Mouse (Mus musculus) CD4-positive helper T cell, adult 2 months (primary cell): ENCODE data around the gene Zfp748.
A peak's percentile ranks its signal among the peaks of the same experiment; 100 is the strongest.

Source experiments
- DNase-seq: peaks from one replicate; pipeline ENCODE4 v3.0.0-alpha.2; 2012; ENCODE audit warnings: low read depth, missing footprints, low spot score

The Zfp748 gene

DNA sequence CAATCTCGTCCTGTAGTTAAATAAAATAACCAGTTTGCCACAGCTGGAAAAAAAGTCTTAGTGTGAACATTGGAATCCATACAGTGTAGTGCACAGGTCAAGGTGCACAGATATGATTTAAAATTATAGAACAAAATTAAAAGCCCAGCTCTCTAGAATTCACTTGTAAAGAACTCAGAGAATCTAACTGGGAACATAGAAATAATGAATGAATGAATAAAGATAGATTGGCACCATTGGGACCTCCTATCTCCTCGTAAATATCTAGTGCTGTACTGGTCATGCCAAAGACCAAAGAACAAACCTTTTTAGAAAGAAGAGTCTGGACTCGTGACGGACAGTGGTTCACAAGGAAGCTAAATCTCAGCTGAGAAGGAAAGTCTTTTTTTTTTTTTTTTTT lies at the start of gene Zfp748:
Zfp748 (minus strand) TSS at position 101 of the 400 bp plus-strand sequence.
- no peak for DNase-seq

DNA sequence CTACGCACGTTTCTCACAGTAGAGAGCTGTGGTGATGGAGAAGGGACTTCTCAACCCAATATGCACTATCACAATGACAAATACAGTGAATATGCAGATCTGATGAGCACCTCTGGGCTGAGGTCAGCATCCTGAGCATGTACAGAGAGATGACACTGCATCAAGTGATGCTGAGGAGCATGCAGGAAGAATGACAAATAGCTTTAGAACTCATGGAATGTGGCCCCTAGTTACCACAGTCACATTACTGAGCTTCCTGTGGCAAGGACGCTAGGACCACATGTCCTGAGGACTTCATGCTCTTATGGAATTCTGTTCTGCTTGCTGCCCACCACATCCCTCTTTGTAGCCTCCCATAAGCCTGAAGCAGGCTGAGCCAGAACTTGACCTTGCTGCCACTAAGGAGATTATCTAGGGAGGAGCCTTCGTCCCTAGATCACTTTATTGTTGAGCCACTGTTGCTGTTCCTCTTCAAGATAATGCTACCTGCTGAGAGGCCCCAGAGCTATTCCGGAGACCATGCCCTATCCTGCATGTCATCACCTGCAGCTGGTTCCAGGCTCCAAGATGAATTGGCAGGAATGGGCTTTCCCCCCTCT lies 19.1 kb upstream of the Zfp748 start:
- DNase-seq: no peak

- DNase-seq: peak; percentile 91
These were observed 904 bp downstream of the Zfp748 start for GRCm38 (mm10) chr13:67552505-67553346.

- DNase-seq: no peak
These were observed 7.7 kb downstream of the Zfp748 start for GRCm38 (mm10) chr13:67545941-67546340.

DNA sequence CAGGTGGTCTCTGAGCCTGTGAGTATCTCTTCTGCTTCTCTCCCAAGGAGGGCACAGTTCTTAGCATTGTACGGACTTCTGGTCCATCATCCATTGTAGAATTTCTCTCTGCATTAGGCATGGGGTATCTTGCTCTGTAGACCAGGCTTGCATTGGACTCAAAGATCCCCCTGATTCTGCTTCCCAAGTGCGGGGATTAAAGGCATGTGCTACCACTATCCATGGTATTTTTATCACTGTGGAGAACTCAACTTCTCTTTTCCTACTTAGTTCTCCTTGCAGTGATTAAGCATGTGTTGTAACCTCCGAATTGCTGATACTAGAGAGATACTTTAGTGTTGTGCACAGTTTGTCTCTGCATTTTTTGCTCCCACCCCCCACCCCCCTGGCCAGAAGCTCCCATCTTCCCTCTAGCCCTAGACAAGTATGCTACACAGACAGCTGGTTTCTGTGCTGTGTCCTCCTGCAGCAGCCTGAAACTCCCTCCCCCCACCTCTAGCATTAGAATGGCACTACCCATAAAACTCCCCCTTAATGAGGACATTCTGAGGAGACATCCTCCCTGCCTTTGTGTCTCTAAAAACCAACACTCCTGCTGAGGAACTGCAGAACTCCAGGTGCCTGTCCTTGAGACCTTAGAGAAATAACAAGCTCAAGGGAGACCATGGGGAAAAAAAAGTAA lies 26.4 kb downstream of the Zfp748 start:
- DNase-seq: no peak

DNA sequence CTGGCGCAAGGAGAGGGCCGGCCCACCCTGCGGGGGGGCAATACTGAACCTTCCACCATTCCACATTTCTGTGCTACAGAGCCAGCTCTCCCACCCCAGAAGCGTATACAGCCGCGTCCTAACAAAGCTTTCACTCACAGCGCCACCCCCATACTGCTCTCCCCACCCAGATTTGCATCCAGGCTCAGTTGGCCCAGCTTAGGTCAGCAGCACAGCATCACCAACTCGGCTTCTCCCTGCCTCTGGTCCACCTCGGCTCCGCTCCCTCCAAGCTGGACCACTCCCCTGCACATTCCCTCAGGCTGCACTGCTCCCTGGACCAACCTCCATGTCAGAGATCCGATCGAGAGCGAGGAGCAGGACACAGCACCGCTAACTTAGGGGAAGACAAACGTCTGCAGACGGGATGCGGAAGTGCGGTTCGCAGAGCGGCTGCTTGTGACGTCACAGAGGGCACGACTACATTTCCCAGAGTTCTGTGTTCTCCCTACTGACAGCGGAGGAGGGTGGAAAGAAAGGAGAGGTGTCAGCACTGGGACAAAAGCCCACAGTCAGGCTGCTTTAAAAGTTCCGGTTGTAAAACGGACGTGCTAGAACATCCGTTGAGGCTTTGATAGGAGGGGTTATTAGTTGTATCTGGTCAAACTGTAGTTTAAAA lies 27.7 kb downstream of the Zfp748 start, which contains the start of the genes Gm26965 and Zfp87:
Gm26965 (minus strand) TSS at position 399 of the 658 bp plus-strand sequence.
Zfp87 (minus strand) TSS at position 425 of the 658 bp plus-strand sequence.
- peak; percentile 96 for DNase-seq

GRCm38 (mm10) chr13:67500908-67501307 lies 52.7 kb downstream of the Zfp748 start:
- no peak for DNase-seq

- peak; percentile 87 for DNase-seq
These were observed 53.4 kb downstream of the Zfp748 start, which contains the start of gene Zfp58 for GRCm38 (mm10) chr13:67500084-67500719. TSS of gene Zfp58 (minus strand) at chr13:67500555.

- DNase-seq: no peak
These were observed 58.0 kb downstream of the Zfp748 start for GRCm38 (mm10) chr13:67495631-67496030.
